Comparison of ENCODE assay signal across 8 mouse cellular contexts in the genomic region with DNA sequence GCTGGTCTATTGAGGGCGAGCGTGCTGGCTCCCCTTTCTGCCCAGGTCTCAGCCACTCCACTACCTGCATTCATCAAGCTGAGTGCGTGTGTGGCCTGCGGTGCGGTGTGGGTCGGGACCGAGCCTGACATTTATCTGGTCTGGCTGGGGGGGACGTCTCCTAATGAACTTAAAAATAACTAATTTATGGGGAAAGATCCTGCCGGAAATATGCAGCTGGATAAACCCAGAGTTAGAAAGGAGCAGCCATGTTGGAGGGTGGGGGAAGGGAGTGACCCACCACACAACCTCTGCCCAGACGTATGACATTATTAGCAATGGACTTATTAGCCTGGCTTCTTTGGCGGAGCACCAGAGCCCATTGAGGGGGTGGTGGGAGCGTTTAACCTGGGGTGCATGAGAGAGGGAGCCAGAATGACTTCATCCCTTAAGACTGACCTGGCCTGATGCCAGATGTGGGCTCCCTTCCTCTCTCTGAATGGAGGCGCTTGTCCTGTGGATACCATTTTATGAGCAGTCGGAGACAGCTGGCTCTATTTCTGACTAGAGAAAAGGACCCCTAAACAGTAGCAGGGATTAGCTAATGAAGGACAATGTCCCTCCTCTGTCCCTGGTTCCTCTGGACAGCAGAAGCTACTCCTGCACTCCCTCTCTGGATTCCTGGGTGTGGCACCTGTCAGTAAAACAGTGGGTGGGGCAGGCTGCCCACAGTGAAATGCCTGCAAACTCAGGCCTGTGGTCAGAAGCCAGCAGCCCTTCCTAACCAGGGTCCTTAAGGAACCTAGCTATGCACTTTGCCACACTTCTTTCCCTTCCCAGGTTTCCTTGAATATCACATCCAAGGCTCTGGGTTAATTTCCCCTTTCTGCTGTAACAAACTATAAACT. TPM values are rescaled to one million over a fixed set of nuclear protein-coding genes. Genes with fewer than 3 reads are reported as not detected.
A peak's percentile ranks its signal among the peaks of the same experiment; 100 is the strongest.
DNase-seq lines count a peak whose midpoint lies in the region; ATAC-seq and TF ChIP-seq lines count a peak whose summit lies in the region.

No protein-coding gene starts in this region.

- H3K27ac ChIP-seq in layer of hippocampus, adult 2 months: peak overlapping the region; percentile 18; the same call in 1 of the 2 replicates
- no peak overlapping the region for H3K27ac ChIP-seq in forebrain, embryonic 15.5 days (replicated peaks)
- peak overlapping the region; percentile 56 for H3K27ac ChIP-seq in hindbrain, postnatal 0 days
- peak overlapping the region; percentile 72 for H3K27ac ChIP-seq in liver, embryonic 15.5 days (replicated peaks)
- H3K27ac ChIP-seq in small intestine, adult 2 months (ENCODE audit: insufficient read depth, low read depth, low read length): peak overlapping the region; percentile 97

- no peak for TF ChIP-seq CTCF in layer of hippocampus, adult 2 months (conservative IDR thresholded peaks at IDR 0.05)
- no peak for TF ChIP-seq CTCF in hindbrain, postnatal 0 days (IDR thresholded peaks at IDR 0.05; ENCODE audit: low read depth)
- peak; percentile 6; the same call in 1 of the 2 replicates for TF ChIP-seq CTCF in small intestine, adult 2 months (IDR thresholded peaks at IDR 0.05; ENCODE audit: extremely low read depth, insufficient read length, insufficient replicate concordance, low read depth, low read length)

- no peak overlapping the region for H3K9ac ChIP-seq in forebrain, embryonic 15.5 days (replicated peaks)
- no peak overlapping the region for H3K9ac ChIP-seq in hindbrain, postnatal 0 days (replicated peaks; ENCODE audit: low read length)
- no peak overlapping the region for H3K9ac ChIP-seq in liver, embryonic 15.5 days

- H3K27me3 ChIP-seq in forebrain, embryonic 15.5 days: peaks cover 13% of the 10 kb centered on the region
- no peaks in the 10 kb centered on the region for H3K27me3 ChIP-seq in hindbrain, postnatal 0 days (ENCODE audit: insufficient read depth, low read length)
- H3K27me3 ChIP-seq in liver, embryonic 15.5 days: peaks cover 29% of the 10 kb centered on the region
- H3K27me3 ChIP-seq in small intestine, adult 2 months (ENCODE audit: control insufficient read depth, insufficient read depth, low read length): no peaks in the 10 kb centered on the region

- WGBS in forebrain, embryonic 15.5 days: 24% methylated on average over 14 of the region's 14 CpGs
- 27% methylated on average over 14 of the region's 14 CpGs for WGBS in hindbrain, postnatal 0 days
- WGBS in liver, embryonic 15.5 days (ENCODE audit: insufficient replicate concordance): 30% methylated on average over 14 of the region's 14 CpGs
- WGBS in small intestine, adult 2 months: 18% methylated on average over 14 of the region's 14 CpGs

- no peak for TF ChIP-seq POLR2A in small intestine, adult 2 months (IDR thresholded peaks at IDR 0.05; ENCODE audit: low read depth, low read length)

- 0 out of 2 replicates have a peak, but pooled peaks have one; percentile 15 for ATAC-seq in forebrain, embryonic 15.5 days (replicated peaks)
- peak; percentile 33 for ATAC-seq in hindbrain, postnatal 0 days
- no peak for ATAC-seq in liver, embryonic 15.5 days (ENCODE audit: insufficient read depth)

- H3K36me3 ChIP-seq in forebrain, embryonic 15.5 days: 0 out of 2 replicates have a peak, but pooled peaks cover under 1% of the 10 kb centered on the region
- H3K36me3 ChIP-seq in hindbrain, postnatal 0 days (ENCODE audit: insufficient read depth, low read length): no peaks in the 10 kb centered on the region
- peaks cover 36% of the 10 kb centered on the region for H3K36me3 ChIP-seq in liver, embryonic 15.5 days (replicated peaks)
- peaks cover 36% of the 10 kb centered on the region for H3K36me3 ChIP-seq in small intestine, adult 2 months (ENCODE audit: control insufficient read depth, insufficient read depth, low read length)

- peak overlapping the region; percentile 18; the same call in 1 of the 2 replicates for H3K4me2 ChIP-seq in forebrain, embryonic 15.5 days (replicated peaks)
- H3K4me2 ChIP-seq in hindbrain, postnatal 0 days (ENCODE audit: low read depth, low read length): peak overlapping the region; percentile 55
- H3K4me2 ChIP-seq in liver, embryonic 15.5 days: peak overlapping the region; percentile 65

- H3K4me1 ChIP-seq in forebrain, embryonic 15.5 days: peaks cover 29% of the 10 kb centered on the region
- H3K4me1 ChIP-seq in hindbrain, postnatal 0 days (ENCODE audit: insufficient read depth, low read length): peaks cover 9% of the 10 kb centered on the region
- peaks cover 51% of the 10 kb centered on the region for H3K4me1 ChIP-seq in liver, embryonic 15.5 days (replicated peaks)
- peaks cover 24% of the 10 kb centered on the region for H3K4me1 ChIP-seq in small intestine, adult 2 months (ENCODE audit: control insufficient read depth, insufficient read depth, insufficient read length, low read length)

- no peak overlapping the region; the same call in 1 of the 2 replicates for H3K4me3 ChIP-seq in layer of hippocampus, adult 2 months
- H3K4me3 ChIP-seq in forebrain, embryonic 15.5 days: no peak overlapping the region
- no peak overlapping the region for H3K4me3 ChIP-seq in hindbrain, postnatal 0 days (ENCODE audit: low read length)
- peak overlapping the region; percentile 63 for H3K4me3 ChIP-seq in liver, embryonic 15.5 days (replicated peaks)
- peak overlapping the region; percentile 90 for H3K4me3 ChIP-seq in small intestine, adult 2 months (ENCODE audit: low read depth, low read length)

- no peak for DNase-seq in layer of hippocampus, adult 2 months (ENCODE audit: low spot score in 2 of 2)
- DNase-seq in layer of hippocampus, adult 11-12 months (ENCODE audit: low spot score): no peak
- peak; percentile 63 for DNase-seq in hindbrain, postnatal 0 days (ENCODE audit: low spot score)
- no peak for DNase-seq in layer of hippocampus, adult 8-10 months (ENCODE audit: low spot score in 2 of 2)
- no peak for DNase-seq in urinary bladder, adult 18-20 months (ENCODE audit: low spot score in 2 of 2)

- H3K9me3 ChIP-seq in forebrain, embryonic 15.5 days: no peaks in the 10 kb centered on the region
- no peaks in the 10 kb centered on the region for H3K9me3 ChIP-seq in hindbrain, postnatal 0 days (ENCODE audit: low read length)
- no peaks in the 10 kb centered on the region for H3K9me3 ChIP-seq in liver, embryonic 15.5 days (replicated peaks)

RNA-seq across cellular contexts. Expression of gene Tagln2, which starts 3.5 kb away (rescaled TPM):
- 10 to 100 TPM in 1 of 2 experiments, 1 to 10 TPM in 1; 7.9 to 13.1 TPM for total RNA-seq in layer of hippocampus, adult 2 months (2021)
- polyA plus RNA-seq in forebrain, embryonic 15.5 days (2015; fragmentation: Nextera tagmentation; extraction: Ambion mirVana): 46.6 and 52.7 TPM in 2 replicates
- 45.1 and 70.2 TPM in 2 replicates for total RNA-seq in hindbrain, postnatal 0 days (2014; rRNA removed)
- polyA plus RNA-seq in hindbrain, postnatal 0 days (2015; fragmentation: Nextera tagmentation; extraction: Ambion mirVana): 59.2 and 61.6 TPM in 2 replicates
- 121 and 125 TPM in 2 replicates for polyA plus RNA-seq in liver, embryonic 15.5 days (2015; fragmentation: Nextera tagmentation; extraction: Ambion mirVana)
- 149 and 284 TPM in 2 replicates for polyA plus RNA-seq in small intestine, adult 2 months (2012; rRNA removed)
- 10 to 100 TPM; 11.7 to 21.0 (median 16.7) TPM for total RNA-seq in layer of hippocampus, adult 8-10 months (2022)

RNA-seq across cellular contexts. Expression of gene Cfap45, which starts 17.2 kb away (rescaled TPM):
- 1 to 10 TPM; 4.2 to 4.8 TPM for total RNA-seq in layer of hippocampus, adult 2 months (2021)
- polyA plus RNA-seq in forebrain, embryonic 15.5 days (2015; fragmentation: Nextera tagmentation; extraction: Ambion mirVana): 1.9 and 3.1 TPM in 2 replicates
- total RNA-seq in hindbrain, postnatal 0 days (2014; rRNA removed): 1.0 and 1.2 TPM in 2 replicates
- 3.7 and 4.5 TPM in 2 replicates for polyA plus RNA-seq in hindbrain, postnatal 0 days (2015; fragmentation: Nextera tagmentation; extraction: Ambion mirVana)
- 0.29 and 0.43 TPM in 2 replicates for polyA plus RNA-seq in liver, embryonic 15.5 days (2015; fragmentation: Nextera tagmentation; extraction: Ambion mirVana)
- 0.29 and 1.3 TPM in 2 replicates for polyA plus RNA-seq in small intestine, adult 2 months (2012; rRNA removed)
- total RNA-seq in layer of hippocampus, adult 8-10 months (2022): 1 to 10 TPM; 4.7 to 7.4 (median 5.6) TPM

RNA-seq across cellular contexts. Expression of gene Igsf9, which starts 21.8 kb away (rescaled TPM):
- total RNA-seq in layer of hippocampus, adult 2 months (2021): 1 to 10 TPM; 5.7 to 9.2 TPM
- polyA plus RNA-seq in forebrain, embryonic 15.5 days (2015; fragmentation: Nextera tagmentation; extraction: Ambion mirVana): 74.0 and 78.3 TPM in 2 replicates
- 17.9 and 33.0 TPM in 2 replicates for total RNA-seq in hindbrain, postnatal 0 days (2014; rRNA removed)
- 10.5 and 13.5 TPM in 2 replicates for polyA plus RNA-seq in hindbrain, postnatal 0 days (2015; fragmentation: Nextera tagmentation; extraction: Ambion mirVana)
- polyA plus RNA-seq in liver, embryonic 15.5 days (2015; fragmentation: Nextera tagmentation; extraction: Ambion mirVana): 0.96 and 1.2 TPM in 2 replicates
- polyA plus RNA-seq in small intestine, adult 2 months (2012; rRNA removed): 145 and 516 TPM in 2 replicates
- total RNA-seq in layer of hippocampus, adult 8-10 months (2022): 1 to 10 TPM; 4.1 to 6.6 (median 5.3) TPM

RNA-seq across cellular contexts. Expression of gene Slamf9, which starts 28.2 kb away (rescaled TPM):
- total RNA-seq in layer of hippocampus, adult 2 months (2021): under 1 TPM in 1 of 2 experiments, not detected in 1; 0.38 TPM
- polyA plus RNA-seq in forebrain, embryonic 15.5 days (2015; fragmentation: Nextera tagmentation; extraction: Ambion mirVana): not detected in 2 replicates
- not detected in 2 replicates for total RNA-seq in hindbrain, postnatal 0 days (2014; rRNA removed)
- polyA plus RNA-seq in hindbrain, postnatal 0 days (2015; fragmentation: Nextera tagmentation; extraction: Ambion mirVana): 0.39 and 0.49 TPM in 2 replicates
- polyA plus RNA-seq in liver, embryonic 15.5 days (2015; fragmentation: Nextera tagmentation; extraction: Ambion mirVana): 0.78 and 1.2 TPM in 2 replicates
- polyA plus RNA-seq in small intestine, adult 2 months (2012; rRNA removed): 2.1 TPM in 2 replicates
- total RNA-seq in layer of hippocampus, adult 8-10 months (2022): 1 to 10 TPM in 2 of 4 experiments, not detected in 2; 7.5 to 8.6 TPM

RNA-seq across cellular contexts. Expression of gene Vsig8, which starts 52.4 kb away (rescaled TPM):
- total RNA-seq in layer of hippocampus, adult 2 months (2021): under 1 TPM; 0.41 to 0.61 TPM
- polyA plus RNA-seq in forebrain, embryonic 15.5 days (2015; fragmentation: Nextera tagmentation; extraction: Ambion mirVana): 0.14 and 0.20 TPM in 2 replicates
- total RNA-seq in hindbrain, postnatal 0 days (2014; rRNA removed): 1.9 and 2.9 TPM in 2 replicates
- polyA plus RNA-seq in hindbrain, postnatal 0 days (2015; fragmentation: Nextera tagmentation; extraction: Ambion mirVana): 1.9 and 2.0 TPM in 2 replicates
- polyA plus RNA-seq in liver, embryonic 15.5 days (2015; fragmentation: Nextera tagmentation; extraction: Ambion mirVana): not detected in 2 replicates
- polyA plus RNA-seq in small intestine, adult 2 months (2012; rRNA removed): 0.35 and 1.0 TPM in 2 replicates
- total RNA-seq in layer of hippocampus, adult 8-10 months (2022): under 1 TPM in 3 of 4 experiments, not detected in 1; 0.56 to 0.71 (median 0.64) TPM

Comparison
In these comparisons a context has a peak if more than half of its experiments do, and no peak if none do; other contexts are left out.
1. H3K4me3 ChIP-seq: peak in liver, embryonic 15.5 days (single experiment) and small intestine, adult 2 months (single experiment); none in layer of hippocampus, adult 2 months (single experiment), forebrain, embryonic 15.5 days (single experiment) and hindbrain, postnatal 0 days (single experiment).
2. Peak in every context shown above with its lines, with median percentiles within 50 percentile points of each other: H3K4me2 ChIP-seq.